Mouse (Mus musculus) common myeloid progenitor, adult 5-6 weeks (primary cell): ENCODE data around the gene Chst11. TPM values are rescaled to one million over a fixed set of nuclear protein-coding genes. Genes with fewer than 3 reads are reported as not detected.
A peak's percentile ranks its signal among the peaks of the same experiment; 100 is the strongest.

Source experiments
- ATAC-seq: replicated peaks from 2 replicates; pipeline ENCODE4 v1.8.0; 2016; ENCODE audit warnings: low read depth, mild to moderate bottlenecking, moderate TSS enrichment, inconsistent platforms; ENCODE audit not compliant: poor library complexity, severe bottlenecking
- total RNA-seq: library from RNA; stranded (forward); fragments of 200-1000, 187-1606 nt; gene quantifications from 2 replicates; pipeline ENCODE4 v1.2.3, GENCODE M21; 2017

Chst11 gene
- total RNA-seq: 18.6 and 19.9 TPM in 2 replicates

DNA sequence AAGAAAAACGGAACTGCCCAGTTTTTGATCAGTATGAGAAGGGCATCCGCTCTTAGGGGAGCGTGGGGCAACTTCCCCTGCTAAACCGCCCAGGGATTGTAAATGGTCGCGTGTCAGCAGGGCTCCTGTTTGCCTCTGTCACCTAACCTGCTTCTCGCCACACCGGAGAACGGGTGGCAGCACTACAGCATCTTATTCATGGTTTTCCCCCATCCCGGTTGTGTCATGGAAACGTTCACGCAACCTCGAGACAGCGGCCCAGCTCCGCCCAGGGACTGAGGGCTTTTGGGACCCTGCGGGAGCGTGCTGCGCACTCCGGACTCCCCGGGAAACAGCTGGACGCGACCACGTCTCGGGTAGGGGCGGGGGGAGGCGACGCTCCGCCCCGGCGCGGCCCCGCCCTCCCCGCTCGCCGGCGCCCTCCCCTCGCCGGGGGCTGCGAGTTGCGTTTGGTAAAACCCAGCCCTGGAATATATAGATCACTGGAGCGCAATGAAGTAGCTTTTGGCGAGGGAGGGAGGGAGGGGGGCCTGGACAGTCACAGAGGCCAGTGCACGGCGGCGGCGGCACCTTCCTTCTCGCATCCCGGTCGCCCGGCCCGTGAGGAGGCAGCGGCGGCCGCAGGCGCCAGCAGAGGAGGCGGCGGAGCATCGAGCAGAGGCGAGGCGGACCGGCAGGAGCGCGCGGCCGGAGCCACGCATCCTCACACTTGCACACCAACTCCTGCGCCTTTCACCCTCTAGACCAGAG is at the start of gene Chst11:
Chst11 (plus strand) TSS at position 549 of the 750 bp plus-strand sequence.
- ATAC-seq: peak; percentile 73

DNA sequence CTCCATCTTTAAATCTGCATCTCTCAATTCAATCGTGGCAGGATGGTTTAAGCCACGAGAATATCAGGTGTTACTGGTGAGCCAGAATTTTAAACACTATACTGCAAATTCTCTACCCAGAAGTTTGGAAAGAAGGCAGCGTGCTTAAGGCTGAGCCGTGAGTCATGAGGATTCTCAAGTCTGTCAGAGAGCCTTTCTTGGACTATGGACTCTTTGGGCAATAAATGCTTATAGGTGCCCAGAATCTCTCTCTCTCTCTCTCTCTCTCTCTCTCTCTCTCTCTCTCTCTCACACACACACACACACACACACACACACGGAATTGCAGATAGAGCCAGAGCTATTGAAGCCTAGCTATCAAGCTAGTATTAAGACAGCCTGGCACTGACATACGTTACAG is 49.5 kb upstream of the Chst11 start:
- ATAC-seq: no peak

- ATAC-seq: no peak
These were observed 31.9 kb upstream of the Chst11 start for GRCm38 (mm10) chr10:82953415-82953814.

GRCm38 (mm10) chr10:82955117-82955516 is 30.2 kb upstream of the Chst11 start:
- peak; percentile 81 for ATAC-seq

DNA sequence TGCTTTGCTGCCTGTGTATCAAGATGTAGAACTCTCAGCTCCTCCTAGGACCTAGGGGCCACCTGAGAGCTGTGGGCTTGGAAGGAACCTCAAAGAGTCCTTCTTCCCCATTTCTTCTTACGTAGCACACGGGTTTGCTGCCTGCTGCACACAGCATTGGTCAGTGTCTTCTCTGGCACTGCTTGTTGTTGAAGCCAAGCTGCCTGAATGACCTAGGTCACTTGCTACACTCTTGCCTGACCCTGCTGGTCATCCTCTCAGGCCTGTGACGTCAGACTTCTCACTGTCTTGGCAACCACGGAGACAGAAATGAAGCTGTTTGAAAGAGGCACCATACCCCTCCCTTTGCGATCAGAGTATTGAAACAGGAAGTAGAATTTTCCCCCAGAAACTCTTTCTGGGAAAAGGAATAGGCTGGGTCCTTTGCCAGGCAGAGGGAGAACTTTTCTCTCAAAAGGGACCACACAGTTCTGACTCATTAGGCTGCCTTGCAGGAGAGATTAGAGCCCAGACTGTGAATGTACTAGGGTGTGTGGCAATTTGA is 27.0 kb upstream of the Chst11 start:
- ATAC-seq: peak; percentile 33

GRCm38 (mm10) chr10:82959316-82959715 is 26.0 kb upstream of the Chst11 start:
- ATAC-seq: no peak

GRCm38 (mm10) chr10:82961302-82961701 is 24.0 kb upstream of the Chst11 start:
- ATAC-seq: peak; percentile 71

GRCm38 (mm10) chr10:82962018-82962417 is 23.3 kb upstream of the Chst11 start:
- peak; percentile 19 for ATAC-seq

- peak; percentile 56 for ATAC-seq
These were observed 22.8 kb upstream of the Chst11 start for GRCm38 (mm10) chr10:82962472-82963020.

- ATAC-seq: no peak
These were observed 20.8 kb upstream of the Chst11 start for GRCm38 (mm10) chr10:82964491-82964890.

GRCm38 (mm10) chr10:82966672-82967071 is 18.6 kb upstream of the Chst11 start:
- no peak for ATAC-seq

GRCm38 (mm10) chr10:82969612-82970011 is 15.7 kb upstream of the Chst11 start:
- peak; percentile 64 for ATAC-seq

DNA sequence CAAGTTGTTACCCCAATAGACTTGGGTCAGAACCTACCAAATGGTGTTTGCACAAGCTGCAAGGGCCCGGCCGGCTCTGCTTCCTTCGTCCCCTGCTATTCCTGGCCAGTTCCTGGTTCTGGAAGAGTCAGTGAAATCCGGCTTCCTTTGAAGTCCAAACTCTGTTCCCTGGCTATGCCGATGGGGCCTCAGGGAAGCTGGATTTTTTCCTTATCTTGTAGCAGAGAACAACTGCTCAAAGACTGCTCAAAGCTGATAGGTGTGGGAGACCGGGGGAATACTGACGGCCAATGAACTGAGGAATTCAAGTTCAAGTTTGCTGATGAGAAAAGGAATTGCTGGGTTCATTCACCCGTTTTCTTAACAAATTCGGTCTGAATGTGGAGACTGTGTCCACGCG is 13.7 kb upstream of the Chst11 start:
- ATAC-seq: no peak

DNA sequence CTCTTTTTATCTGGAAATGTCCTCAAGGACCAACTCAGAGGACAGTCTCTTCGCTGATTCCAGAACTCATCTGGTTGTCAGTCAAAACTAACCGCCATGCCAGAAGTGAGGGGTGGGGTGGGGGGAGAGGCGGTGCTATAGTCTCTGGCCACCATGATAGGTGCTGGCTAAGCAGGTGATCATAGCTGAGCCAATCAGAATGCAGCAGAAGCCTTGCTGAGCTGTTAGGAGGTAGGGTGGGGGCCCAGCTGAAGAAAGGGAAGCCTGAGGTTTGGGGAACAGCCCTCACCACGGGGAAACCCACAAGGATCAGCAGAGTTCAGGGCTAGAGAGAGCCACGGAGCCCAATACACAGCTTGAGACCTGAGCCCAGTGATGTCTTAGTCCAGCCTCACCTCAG is 11.1 kb upstream of the Chst11 start:
- ATAC-seq: peak; percentile 92

DNA sequence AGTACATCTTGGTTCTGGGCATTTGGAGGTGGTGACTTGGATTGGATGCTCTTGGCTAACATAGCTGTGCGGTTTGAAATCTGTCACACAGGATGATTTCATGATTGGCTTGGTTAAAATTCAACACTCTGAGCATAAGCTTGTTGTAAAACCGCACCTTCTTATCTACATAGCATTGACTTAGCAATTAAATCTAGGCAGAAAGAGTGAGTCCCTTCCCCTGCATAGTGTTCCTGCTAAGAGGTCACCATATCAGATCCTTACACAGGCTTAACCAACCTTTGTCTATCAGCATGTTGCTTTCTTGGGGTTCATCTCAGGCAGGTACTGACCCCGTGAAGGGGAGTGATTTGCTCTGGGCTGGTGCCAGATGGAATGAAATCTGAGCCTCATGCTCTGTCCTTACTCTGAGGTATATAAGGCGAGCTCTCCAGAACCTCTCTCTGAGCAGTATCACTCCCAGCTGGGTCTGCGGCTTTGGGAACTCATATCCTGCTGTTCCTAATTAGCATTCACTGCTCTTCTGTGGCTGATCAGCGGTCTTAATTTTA is 10.6 kb upstream of the Chst11 start:
- ATAC-seq: peak; percentile 29

DNA sequence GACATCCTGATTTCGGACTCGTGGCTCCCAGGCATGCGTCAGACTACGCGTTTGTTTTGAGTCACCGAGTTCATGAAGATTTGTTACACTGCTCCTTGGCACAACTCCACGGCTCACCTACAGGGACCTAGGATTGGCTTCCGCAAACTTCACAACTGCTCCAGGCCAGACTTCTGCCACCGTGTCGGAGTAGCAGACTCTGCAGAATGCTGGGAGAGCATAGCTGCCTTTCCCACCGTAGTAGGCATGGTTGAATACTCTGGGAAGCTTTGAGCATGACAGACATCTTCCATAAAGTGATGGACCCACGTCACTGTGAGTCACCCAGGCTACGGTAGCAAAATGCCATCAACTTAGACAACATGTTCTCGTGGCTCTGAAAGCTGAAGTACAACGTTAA is 9.5 kb upstream of the Chst11 start:
- ATAC-seq: no peak

DNA sequence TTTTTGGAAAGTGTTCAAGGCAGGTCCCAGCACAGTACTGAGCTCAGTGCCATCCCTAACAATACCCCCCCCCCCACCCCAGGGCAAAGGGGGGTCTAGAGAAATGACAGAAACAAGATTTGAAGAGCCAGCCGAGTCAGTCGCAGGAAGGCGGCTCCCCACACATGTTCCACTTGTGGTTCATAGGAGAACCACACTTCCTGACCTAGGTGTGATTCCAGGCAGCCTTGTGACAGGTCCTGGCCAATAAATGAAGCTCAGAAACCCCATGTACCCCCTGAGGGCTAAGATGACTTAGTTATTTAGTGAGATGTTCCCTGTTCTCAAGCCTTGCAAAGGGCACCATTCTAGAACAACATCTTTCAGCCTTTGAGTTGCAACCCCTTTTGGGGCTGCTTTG is 3.0 kb upstream of the Chst11 start:
- peak; percentile 31 for ATAC-seq

DNA sequence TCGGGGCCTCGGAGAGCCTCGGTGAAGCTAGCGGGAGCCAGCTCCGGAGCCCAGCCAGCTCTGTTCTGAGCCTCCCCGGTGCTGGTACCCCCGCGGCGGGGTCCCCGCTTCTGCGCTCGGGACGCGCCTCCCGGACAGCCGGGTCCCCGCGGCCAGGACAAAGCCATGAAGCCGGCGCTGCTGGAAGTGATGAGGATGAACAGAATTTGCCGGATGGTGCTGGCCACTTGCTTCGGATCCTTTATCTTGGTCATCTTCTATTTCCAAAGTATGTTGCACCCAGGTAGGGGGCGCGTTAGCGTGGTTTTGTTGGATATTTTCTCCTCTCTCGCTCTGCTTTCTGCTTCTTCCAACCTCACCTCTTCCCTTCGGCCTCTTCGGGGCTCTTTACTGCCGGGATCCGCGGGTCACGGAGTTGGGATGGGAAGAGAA is 418 bp downstream of the Chst11 start:
- no peak for ATAC-seq

- ATAC-seq: no peak
These were observed 1.1 kb downstream of the Chst11 start for GRCm38 (mm10) chr10:82986251-82986992.

DNA sequence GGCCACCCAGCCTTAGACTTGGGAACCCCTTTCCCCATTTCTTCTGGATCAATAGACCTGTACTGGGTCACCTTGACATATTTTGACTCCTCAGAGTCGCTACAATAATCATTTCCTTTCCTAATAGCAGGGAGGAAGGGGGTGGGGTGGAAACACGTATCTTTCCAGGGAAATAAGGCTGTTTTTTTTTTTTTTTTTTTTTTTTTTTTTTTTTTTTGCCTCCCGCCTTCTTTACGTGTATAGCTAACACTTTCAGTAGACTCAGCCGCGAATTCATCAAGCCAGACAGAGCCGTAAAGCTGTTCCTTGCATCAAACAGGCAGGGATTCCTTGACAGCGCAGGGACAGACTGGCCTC is 1.7 kb downstream of the Chst11 start:
- no peak for ATAC-seq

- ATAC-seq: no peak
These were observed 2.1 kb downstream of the Chst11 start for GRCm38 (mm10) chr10:82987394-82987793.
